Mouse (Mus musculus): ENCODE data around the gene Flrt1.

- TF ChIP-seq CTCF (IDR thresholded peaks at IDR 0.05; ENCODE audit: low read depth, low read length) (no peak), POLR2A (IDR thresholded peaks at IDR 0.05; ENCODE audit: insufficient read depth, low read length) (no peak), EP300 (IDR thresholded peaks at IDR 0.05; ENCODE audit: insufficient read depth, low read depth, low read length) (no peak)
Measured at GRCm38 (mm10) chr19:7099620-7100155, 5.8 kb downstream of the Flrt1 start.

Data from ES-Bruce4 (cell line).